Mouse (Mus musculus) lung, adult 2 months (tissue): ENCODE results near the gene Spef2.

ENCODE experiments used
- CTCF ChIP-seq: fragments of 200-500 bp; IDR thresholded peaks from 2 replicates; pipeline ENCODE4 v1.5.1; 2011; ENCODE audit warnings: mild to moderate bottlenecking, low read length, control low read depth; ENCODE audit not compliant: insufficient read depth
- POLR2A ChIP-seq: fragments of 200-500 bp; IDR thresholded peaks from 2 replicates; pipeline ENCODE4 v1.6.1; 2011; ENCODE audit warnings: low read depth, mild to moderate bottlenecking, control low read depth, low read length, borderline replicate concordance; ENCODE audit errors: extremely low read depth

GRCm38 (mm10) chr15:9677343-9678036 is 71.2 kb downstream of the Spef2 start:
- TF ChIP-seq CTCF (no peak), POLR2A (no peak)
